Mouse (Mus musculus): ENCODE measurements around the gene AC170998.1.
"Not testable (repeated sequence)": the region's sequence is repeated elsewhere in the genome, so short reads cannot be mapped to it uniquely, and the experiment has no call there.

AC170998.1 gene

GRCm38 (mm10) chr17:28702646-28703045 is 23.2 kb upstream of the AC170998.1 start:
- DNase-seq (ENCODE audit: inconsistent age in 2 of 2, low spot score in 1 of 2) = peak in 1 of 2 experiments; percentile 76

GRCm38 (mm10) chr17:28706697-28707096 is 19.2 kb upstream of the AC170998.1 start:
- peak in 1 of 2 experiments; percentile 35 for DNase-seq (ENCODE audit: inconsistent age in 2 of 2, low spot score in 1 of 2)

- DNase-seq (ENCODE audit: inconsistent age in 2 of 2, low spot score in 1 of 2) = no peak
Measured at GRCm38 (mm10) chr17:28707136-28707627, 18.7 kb upstream of the AC170998.1 start.

- no peak for DNase-seq (ENCODE audit: inconsistent age in 2 of 2, low spot score in 1 of 2)
Measured at GRCm38 (mm10) chr17:28707816-28708215, 18.1 kb upstream of the AC170998.1 start.

GRCm38 (mm10) chr17:28708989-28709388 is 16.9 kb upstream of the AC170998.1 start:
- no peak for DNase-seq (ENCODE audit: inconsistent age in 2 of 2, low spot score in 1 of 2)

GRCm38 (mm10) chr17:28709552-28710290 is 16.2 kb upstream of the AC170998.1 start:
- no peak for DNase-seq (ENCODE audit: inconsistent age in 2 of 2, low spot score in 1 of 2)

GRCm38 (mm10) chr17:28710291-28710688 is 15.6 kb upstream of the AC170998.1 start:
- no peak for DNase-seq (ENCODE audit: inconsistent age in 2 of 2, low spot score in 1 of 2)

GRCm38 (mm10) chr17:28711237-28711636 is 14.6 kb upstream of the AC170998.1 start:
- DNase-seq (ENCODE audit: inconsistent age in 2 of 2, low spot score in 1 of 2) = no peak

- DNase-seq (ENCODE audit: inconsistent age in 2 of 2, low spot score in 1 of 2) = no peak
Measured at GRCm38 (mm10) chr17:28712305-28712704, 13.6 kb upstream of the AC170998.1 start.

GRCm38 (mm10) chr17:28714006-28714405 is 11.9 kb upstream of the AC170998.1 start:
- DNase-seq (ENCODE audit: inconsistent age in 2 of 2, low spot score in 1 of 2) = no peak

- no peak for DNase-seq (ENCODE audit: inconsistent age in 2 of 2, low spot score in 1 of 2)
Measured at GRCm38 (mm10) chr17:28715832-28716548, 9.9 kb upstream of the AC170998.1 start.

GRCm38 (mm10) chr17:28717535-28717934 is 8.3 kb upstream of the AC170998.1 start:
- no peak for DNase-seq (ENCODE audit: inconsistent age in 2 of 2, low spot score in 1 of 2)

- DNase-seq (ENCODE audit: inconsistent age in 2 of 2, low spot score in 1 of 2) = not testable (repeated sequence)
Measured at GRCm38 (mm10) chr17:28727511-28727910, 1.6 kb downstream of the AC170998.1 start.

- no peak for DNase-seq (ENCODE audit: inconsistent age in 2 of 2, low spot score in 1 of 2)
Measured at GRCm38 (mm10) chr17:28735317-28736105, 9.6 kb downstream of the AC170998.1 start.

- no peak for DNase-seq (ENCODE audit: inconsistent age in 2 of 2, low spot score in 1 of 2)
Measured at GRCm38 (mm10) chr17:28736486-28736885, 10.6 kb downstream of the AC170998.1 start.

GRCm38 (mm10) chr17:28737973-28738372 is 12.1 kb downstream of the AC170998.1 start:
- no peak for DNase-seq (ENCODE audit: inconsistent age in 2 of 2, low spot score in 1 of 2)

- no peak for DNase-seq (ENCODE audit: inconsistent age in 2 of 2, low spot score in 1 of 2)
Measured at GRCm38 (mm10) chr17:28739244-28739643, 13.4 kb downstream of the AC170998.1 start.

GRCm38 (mm10) chr17:28743145-28743866 is 17.4 kb downstream of the AC170998.1 start:
- no peak for DNase-seq (ENCODE audit: inconsistent age in 2 of 2, low spot score in 1 of 2)

- DNase-seq (ENCODE audit: inconsistent age in 2 of 2, low spot score in 1 of 2) = peak in 1 of 2 experiments; percentile 47
Measured at GRCm38 (mm10) chr17:28743916-28744315, 18.0 kb downstream of the AC170998.1 start.

GRCm38 (mm10) chr17:28745773-28746172 is 19.9 kb downstream of the AC170998.1 start:
- DNase-seq (ENCODE audit: inconsistent age in 2 of 2, low spot score in 1 of 2) = no peak

- no peak for DNase-seq (ENCODE audit: inconsistent age in 2 of 2, low spot score in 1 of 2)
Measured at GRCm38 (mm10) chr17:28748001-28748400, 22.1 kb downstream of the AC170998.1 start.
